Mouse (Mus musculus): ENCODE measurements around the gene Vpreb2.
A peak's percentile ranks its signal among the peaks of the same experiment; 100 is the strongest.
"Not testable (repeated sequence)": the region's sequence is repeated elsewhere in the genome, so short reads cannot be mapped to it uniquely, and the experiment has no call there.

Vpreb2 gene

DNA sequence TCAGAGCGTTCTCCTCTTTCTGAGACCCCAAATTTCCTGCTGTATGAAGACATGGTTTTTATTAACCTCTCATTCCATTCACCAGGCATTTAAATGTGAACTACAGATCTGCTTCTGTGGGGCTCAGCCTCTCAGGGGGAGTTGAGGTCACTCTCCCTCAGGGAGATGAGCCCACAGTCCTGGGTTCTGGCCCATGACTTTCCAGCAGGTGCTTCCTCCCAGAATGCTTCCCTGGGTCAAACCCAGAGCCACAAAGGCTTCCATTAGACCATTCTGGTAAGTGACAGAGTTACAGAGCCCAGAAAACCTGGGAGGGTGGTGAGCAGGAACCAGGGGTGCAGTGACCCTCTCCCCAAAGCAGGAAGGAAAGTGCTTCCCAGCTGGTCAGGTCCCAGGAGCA, at the start of gene Vpreb2:
Gene Vpreb2, plus strand, starts transcription at position 301 of the 400 bp plus-strand sequence.
- DNase-seq = no peak

DNA sequence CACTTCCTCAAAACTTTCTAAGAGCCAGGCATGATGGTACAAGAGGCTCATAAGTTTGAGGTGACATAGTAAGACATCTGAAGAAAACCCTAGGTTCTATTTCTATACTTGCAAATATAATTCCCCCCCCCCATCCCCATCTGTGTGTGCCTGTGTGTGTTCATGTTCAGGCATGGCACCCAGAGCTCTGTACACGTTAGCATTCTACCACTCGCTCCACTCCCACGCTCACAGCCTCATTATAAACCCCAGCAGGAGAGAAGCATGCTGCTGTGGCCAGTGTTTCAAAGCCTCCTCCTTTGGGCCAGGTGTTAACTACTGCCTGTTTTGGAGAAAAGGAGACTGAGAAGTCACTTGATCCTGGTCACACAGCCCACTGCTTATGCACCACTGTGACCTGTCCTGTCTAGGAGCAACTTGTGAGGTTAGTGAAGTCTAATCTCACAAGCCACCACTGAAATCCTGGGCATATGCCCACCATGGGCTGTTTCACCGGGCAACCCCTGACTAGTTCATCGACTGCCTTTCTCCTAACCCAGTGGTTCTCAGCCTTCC, 48.2 kb upstream of the Vpreb2 start:
- DNase-seq = no peak

DNA sequence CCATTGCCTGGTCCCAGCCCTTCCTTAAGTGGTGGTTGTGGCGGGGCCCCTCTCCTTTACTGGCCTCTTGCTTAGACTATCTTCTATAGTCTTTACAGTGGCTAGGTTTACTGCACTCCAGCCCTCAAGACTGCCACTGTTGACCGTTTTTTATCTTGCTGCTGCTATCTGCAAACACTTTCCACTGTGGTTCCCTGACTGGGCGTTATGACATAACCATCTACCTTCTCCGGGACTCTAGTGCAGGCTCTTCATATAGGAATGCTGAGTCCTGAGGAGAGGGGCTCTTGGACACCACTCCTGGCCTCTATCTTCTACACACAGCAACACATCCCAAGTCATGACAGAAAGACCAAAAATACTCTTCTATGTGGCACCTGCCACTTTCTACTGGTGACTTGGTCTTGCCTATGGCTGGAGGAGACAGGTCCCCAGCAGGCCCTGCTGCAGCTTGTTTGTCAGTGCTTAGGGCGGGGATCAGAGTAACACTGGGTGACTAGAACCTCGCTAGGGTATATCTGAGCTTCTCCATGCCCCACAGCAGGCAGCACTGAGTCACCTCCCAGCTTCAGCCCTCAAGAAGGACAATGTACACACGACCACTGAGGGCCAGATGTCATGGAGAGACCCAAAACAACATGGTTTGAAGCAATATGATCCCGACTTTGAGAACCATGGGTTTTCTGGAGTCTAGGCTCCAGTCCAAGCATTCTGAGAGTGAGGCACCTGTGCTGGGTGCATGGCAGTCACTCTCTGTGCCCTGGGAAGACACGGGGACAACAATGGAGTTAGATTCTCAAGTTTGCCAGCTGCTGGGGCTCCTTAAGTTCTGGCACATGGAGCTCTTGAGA, 46.4 kb upstream of the Vpreb2 start:
- DNase-seq = no peak

DNA sequence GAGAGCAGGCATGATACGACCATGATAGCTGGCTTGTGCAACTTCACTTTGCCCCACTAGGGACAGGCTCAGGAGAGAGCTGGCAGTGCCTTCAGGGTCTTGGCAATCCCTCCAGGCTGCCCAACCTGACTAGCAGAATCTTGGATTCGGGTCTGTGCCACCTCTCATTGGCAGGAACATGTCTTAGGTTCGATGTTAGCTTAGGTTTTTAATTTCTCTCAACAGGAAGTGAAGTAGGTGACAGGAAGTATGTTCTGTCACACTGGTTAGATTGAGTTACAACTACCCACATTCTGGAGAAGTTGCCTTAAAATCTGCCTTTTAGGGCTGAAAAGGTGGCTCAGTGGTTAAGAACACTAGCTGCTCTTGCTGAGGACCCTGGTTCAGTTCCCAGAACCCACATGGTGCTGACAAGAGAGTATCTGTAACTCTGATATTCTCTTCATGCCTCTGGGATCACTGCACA, 45.8 kb upstream of the Vpreb2 start:
- no peak for DNase-seq

DNA sequence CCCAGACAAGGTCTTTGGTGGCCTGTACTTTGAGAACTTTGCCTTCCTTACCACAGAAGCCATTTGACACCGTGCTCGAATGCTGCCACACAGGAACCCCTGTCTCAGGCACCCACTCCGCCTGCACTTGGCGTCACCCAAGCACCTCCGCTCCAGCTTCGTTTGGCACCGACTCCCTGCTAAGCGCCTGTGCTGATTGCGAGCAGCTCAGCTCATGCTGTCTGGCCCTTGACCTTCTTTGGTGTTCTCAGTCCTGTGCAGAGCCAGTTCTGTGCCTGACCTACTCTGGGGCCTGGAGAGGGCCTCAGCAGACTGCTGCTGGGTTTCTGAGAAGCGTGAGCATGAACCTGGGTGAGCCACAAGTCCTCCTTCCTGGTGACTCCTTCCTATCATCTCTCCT, 43.5 kb upstream of the Vpreb2 start:
- no peak for DNase-seq

DNA sequence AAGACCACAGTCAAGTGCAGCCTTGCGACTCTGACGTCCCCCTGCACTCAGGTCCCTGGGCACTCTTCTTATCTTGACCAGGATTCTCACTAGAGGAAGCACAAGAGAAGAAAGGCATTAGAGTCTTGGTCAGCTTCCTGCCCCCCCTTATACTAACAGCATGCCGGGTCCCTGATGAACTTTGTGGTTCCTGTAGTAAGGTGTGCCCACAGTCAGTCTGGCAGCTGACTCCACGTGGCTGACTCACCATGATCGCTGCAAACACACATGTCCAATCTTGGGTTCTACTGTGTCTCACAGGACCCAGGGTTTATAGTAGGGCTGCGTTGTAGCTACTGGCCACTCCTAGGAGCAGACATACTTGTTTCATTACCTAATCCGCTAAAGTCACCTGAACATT, 42.0 kb upstream of the Vpreb2 start:
- DNase-seq = no peak

DNA sequence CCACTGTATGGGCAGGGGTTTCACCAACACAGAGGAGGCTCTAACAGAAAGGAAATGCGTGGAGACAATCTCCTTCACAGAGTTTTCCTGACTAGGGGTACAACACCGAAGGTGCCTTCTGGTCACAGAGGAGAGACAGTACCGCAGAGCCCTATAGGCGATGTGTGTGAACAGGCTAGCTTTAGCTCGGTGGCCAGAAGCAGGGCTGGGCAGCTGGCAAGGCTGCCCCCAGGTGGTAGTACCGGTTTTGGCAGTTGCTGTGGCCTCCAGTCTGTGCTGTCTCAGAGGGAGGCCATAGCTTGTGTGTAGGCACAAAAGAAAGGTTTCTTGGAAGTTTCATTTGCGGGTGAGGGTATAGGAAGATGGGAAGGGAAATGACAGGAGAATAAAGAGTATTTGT, 41.4 kb upstream of the Vpreb2 start:
- DNase-seq = peak; percentile 77

DNA sequence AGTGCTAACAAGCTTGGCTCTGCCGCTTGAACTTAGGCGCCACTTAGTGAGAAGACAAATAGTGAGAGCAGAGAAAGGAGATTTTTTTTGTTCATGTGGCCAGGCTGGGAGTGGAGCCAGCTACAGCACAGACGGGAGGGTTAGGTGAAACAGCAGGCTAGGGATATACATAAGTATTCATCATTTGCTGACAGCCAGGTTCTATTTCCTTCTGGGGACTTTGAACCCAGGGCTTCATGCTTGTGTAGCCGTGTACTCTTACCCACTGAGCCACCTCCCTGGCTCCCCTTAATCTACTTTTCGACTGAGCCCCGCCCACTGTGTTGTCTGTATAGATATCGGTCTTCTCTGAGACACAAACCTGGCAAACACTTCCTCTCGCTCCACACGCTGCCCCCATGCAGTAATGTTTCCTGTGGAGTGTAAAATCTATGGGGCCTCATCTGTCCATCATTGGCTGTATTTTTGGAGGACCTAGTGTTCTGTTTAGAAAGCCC, 40.9 kb upstream of the Vpreb2 start:
- no peak for DNase-seq

DNA sequence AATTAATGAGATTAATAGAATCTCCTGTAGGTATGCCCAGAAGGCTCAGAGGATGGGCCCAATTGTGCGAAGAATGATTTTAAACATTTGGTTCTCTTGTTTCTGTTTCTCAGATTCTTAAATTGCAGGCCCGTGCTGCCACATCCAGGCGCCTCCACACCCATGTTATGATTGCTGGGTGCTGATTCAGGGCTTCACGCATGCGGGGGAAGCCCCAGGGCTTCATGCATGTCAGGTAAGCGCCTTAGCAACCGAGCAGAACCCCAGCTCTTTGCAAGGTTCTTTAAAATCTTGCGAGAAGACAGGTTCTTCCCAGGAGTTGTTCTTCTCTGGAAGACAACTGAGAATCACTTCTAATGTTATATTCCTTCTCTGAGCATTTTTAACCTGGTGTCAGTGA, 36.8 kb upstream of the Vpreb2 start:
- DNase-seq = no peak

DNA sequence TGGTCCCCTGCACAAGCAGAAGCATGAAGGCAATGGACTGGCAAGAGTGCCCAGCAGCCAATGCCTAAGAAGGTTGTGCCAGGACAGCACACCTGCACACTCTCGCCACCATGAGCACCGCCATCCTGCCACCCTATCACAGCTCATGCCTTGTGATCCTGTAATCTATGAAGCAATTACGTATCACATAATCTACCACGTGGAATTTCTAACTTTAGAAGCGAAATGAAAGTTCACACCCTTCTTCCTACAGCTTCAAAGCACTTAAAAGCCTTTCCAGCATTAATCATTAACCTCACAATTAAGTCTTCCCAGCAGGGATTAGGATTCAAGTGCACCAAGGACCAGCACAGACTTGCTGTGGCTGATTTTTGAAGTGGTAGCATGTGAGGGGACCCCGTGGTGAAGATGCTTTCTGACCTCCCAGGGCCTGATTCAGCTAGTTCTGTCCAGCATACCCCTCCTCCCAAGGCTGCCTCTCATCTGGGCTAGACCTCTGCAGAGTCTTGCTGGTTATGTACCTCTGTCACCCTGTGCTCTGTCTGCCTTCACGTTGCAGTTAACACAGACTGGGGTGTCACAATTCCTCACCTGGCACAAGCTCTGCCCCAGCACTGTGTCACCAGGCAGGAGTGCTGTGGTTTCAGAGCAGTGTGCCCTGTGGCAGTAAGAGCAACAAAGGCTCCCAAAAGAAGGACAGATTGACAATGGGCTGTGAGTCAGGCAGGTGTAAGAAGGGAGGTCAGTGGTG, 35.0 kb upstream of the Vpreb2 start:
- peak; percentile 46 for DNase-seq

DNA sequence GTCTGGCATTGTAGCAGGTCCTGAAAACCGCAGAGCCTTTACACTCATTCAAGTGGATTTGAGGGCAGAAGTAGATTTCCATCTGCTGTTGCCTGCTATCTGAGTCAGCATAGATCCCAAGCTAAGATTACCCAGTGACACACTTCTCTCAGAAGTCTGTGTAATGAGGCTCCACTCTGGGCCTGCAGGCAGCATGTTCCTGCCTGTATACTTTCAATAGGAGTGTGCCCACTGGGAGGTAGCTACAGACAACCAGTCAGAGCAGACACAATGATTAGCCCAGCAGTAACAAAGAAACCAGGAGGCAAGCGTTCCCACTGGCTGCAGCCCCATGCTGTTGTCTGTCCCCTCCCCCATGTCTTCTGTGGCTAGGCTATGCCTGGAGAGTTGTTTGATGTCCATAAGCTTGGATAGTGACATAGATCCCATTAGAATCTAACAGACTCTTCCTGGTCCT, 30.8 kb upstream of the Vpreb2 start:
- DNase-seq = no peak

DNA sequence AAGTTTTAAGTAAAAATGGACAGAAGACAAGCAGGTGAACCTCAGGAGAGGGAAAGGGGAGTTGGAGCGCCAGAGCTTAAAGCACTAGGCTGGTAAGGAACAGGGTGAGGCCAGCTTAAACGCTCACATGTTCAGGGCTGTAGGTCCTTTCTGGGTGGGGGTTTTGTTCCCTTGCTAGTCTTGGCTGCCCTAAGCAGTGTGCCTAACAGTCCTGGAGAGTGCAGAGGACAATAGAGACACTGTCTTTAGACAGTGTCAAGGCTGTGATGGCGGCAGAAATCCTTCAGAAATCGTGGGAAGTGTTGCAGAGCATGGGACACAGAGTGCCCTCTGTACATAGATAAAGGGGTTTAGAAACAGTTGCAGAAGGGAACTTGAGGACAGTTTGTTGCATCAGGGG, 30.2 kb upstream of the Vpreb2 start:
- DNase-seq = no peak

DNA sequence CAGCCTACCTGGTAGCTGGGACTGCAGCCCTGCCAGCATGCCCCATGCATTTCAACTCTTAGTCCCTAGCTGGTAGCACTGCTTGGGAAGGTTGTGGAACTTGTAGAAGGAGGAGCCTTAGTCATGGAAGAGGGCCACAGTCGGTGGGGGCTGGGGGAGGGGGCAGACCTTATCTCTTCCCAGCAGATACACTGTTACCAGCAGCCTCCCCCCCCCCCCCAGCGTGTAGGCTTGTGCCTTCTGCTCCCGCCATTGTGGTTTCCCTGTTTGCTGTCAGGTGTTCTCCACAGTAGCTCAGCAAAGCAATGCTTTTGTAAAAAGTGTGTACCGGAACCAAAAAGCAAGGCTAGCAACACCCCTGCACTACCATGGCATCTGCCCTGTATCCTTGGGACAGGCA, 28.6 kb upstream of the Vpreb2 start:
- DNase-seq = no peak

DNA sequence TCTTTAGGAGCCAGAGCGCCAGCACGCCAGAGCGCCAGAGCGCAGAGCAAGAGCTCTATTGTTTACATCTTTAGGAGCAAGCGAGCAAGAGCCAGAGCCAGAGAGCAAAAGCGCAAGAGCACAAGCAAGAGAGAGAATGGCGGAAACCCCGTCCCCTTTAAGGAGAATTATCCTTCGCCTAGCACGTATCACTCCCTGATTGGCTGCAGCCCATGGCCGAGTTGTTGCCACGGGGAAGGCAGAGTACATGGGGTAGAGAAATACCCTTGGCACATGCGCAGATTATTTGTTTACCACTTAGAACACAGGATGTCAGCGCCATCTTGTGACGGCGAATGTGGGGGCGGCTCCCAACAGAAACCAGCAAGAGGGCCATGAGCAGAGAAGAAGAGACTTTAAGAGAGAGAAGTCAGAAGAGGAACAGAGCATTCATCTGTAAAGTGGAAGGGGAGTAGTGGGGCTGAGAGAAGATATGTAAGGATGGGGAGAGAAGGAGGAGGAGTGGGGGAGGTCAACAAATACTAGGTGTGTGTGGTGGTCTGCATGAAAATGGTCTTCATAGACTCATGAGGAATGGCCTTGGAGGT, 24.1 kb upstream of the Vpreb2 start:
- DNase-seq = not testable (repeated sequence)

DNA sequence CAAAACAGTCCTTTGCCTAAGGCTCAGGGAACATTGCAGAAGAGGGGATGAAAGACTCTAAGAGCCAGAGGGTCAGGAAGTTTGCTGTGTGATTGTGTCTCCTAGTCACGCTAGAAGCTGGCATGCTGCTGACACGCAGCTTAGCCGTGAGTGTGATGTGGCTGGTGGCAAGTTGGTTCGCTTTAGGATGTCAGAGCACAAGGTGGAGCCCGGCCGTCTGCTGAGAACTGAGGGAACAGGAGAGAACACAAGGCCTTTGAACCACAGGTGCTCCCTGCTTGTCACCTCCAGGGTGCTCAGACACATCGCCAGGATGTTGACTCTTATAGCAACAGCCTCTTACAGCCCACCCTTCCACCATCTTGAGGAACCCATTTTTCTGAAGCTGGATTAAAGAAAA, 18.1 kb upstream of the Vpreb2 start:
- DNase-seq = no peak

DNA sequence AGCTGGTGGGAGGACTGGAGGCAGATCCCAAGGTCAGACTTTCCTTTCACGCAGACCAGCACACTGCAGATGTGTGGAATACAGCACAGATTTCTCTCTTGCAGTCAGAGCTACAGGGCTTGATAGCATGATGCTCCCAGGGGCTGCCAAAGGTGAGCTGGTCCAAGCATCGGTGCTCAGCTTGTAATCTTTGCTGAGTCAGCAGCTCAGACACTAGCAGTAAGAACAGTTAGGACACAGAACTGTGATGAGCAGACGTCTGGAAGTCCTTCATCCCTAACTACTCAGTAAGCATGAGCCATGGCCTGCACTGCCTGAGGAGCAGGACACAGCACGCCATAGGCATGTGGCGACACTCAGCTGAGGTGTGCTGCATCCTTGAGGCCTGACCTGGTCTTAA, 8.4 kb upstream of the Vpreb2 start:
- no peak for DNase-seq

DNA sequence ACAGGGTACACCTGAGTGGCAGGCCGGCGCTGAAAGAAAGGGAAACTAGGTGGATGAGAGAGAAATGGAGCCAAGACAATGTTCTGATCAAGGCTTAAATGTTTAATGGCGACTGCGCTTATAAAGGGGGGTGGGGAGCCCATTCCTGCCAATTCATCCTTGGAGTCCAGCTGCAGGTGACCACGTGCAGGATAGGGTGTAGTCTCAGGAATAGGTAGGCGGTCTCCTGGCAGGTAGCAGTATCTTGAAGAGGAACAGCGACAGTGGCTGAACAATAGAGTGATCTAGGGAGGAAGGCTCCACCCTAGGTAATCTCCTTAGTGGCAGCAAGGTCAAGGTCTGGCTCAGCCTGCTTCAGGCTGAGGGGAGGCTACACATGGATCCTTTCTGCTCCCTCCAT, 2.4 kb upstream of the Vpreb2 start:
- not testable (repeated sequence) for DNase-seq

DNA sequence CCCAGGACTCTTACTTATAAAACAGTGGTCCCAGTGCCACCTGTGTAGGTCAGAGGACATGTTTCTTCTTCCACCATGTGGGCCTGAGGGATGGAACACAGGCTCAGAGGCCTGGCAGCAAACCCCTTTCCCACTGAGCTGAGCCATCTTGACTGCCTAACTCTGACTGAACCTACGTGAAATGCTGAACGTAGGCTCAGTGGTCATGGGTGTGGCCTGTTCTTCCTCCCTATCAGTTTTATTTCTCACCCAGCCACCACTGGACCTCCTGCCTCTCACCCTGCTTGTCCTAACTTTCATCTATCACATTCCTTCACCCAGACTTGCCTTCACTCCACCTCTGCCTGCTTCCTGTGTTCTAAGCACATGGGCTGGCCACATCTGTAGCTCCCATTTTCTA, 3.0 kb downstream of the Vpreb2 start:
- no peak for DNase-seq

DNA sequence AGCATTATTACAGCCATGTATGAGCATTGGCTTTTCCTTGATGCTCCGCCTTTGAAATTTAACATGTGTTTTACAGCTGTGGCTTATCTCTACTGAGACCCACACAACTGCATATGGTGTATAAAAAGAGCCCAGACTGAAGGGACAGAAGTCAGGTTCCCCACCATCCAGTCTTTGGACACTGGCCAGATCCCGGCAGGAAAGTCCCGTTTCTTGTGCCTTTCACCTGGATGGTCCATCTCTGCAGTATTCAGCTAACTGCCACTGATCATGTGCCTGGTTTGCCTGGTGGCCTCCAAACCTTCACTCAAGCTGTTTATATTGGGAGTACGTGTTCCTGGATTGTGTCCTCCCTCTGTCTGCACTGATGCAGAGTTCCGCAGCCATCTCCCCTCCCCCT, 4.0 kb downstream of the Vpreb2 start:
- DNase-seq = no peak

DNA sequence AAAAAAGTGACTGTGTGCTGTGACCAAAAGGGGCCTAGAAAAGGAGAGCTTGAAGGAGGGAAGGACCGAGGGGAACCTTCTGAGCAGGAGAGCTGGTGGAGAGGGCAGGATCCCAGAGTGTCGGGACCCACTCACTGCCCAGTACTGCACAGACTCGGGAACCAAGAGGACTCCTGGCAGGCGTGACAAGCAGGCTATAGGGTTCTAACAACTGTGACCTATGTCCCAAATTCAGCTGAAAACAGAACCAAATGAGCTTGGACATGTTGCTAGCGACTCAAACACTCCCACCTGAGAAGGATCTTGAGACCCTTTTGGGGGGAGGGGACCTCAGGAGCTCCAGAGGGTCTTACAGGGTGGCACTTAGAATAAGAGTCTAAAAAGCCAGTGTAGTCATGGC, 4.8 kb downstream of the Vpreb2 start:
- DNase-seq = no peak

DNA sequence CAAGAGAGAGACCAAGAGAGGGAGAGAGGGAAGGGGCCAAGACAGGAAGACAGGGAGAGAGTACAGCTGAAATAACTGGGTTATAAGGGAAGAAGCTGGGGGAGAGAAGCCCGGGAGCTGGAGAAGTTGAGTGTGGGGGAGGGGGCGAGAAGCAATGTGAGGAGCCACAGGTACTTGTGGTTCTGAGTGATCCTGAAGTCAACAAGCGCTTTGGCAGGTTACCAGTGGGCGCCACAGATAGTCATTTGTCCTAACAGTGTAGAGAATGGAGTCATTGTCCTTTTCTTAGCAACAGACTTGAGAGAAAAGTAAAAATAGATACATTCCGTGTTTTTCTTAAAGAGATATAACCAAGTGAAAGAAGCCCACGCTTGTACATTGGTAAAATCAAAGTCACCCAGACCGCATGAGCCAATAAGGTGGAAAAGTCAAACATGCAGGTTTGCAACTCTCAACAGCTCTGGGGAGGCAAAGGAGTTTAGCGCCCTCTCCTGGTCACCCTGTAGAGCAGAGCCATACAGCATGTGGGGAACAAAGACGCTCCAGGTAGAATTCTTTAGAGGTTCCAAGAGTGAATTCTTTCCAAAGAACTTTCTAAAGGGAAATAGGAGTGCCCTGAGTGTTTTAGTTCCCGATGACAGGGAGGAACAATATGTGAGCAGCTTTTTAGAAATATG, 6.4 kb downstream of the Vpreb2 start:
- DNase-seq = peak; percentile 38

DNA sequence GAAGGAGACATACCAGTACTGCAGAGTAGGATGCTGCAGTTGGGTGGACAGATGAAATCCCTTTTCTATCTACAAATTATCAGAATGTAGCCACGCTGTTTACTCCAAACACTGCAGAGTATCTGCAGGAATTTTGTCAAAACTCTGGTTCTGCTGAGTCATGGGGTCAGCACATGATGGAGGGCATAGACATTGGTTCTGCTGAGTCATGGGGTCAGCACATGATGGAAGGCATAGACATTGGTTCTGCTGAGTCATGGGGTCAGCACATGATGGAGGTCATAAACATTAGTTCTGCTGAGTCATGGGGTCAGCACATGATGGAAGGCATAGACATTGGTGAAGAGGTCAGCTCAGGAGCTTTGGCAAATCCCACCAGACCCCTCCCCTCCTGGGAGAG, 7.5 kb downstream of the Vpreb2 start:
- DNase-seq = no peak

DNA sequence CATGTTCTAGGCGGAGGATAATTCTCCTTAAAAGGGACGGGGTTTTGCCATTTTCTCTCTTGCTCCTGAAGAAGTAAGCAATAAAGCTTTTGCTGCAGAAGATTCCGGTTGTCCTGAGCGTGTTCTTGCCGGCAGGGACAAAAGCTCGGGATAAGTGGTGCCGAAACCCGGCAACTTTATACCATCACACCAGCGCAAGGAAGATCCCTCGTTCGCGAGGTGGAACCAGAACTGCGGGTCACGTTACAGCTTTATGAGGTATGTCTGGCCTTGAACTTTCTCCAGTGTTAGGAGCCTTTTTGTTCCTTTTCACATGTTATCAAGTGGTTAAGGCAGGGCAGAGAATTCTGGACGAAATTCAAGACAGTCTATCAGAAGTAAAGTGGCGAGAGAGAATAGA, 12.1 kb downstream of the Vpreb2 start:
- not testable (repeated sequence) for DNase-seq

Data from kidney, adult 18-20 months (tissue).